Mouse (Mus musculus) C2C12 (cell line): ENCODE measurements around the gene Wfdc3. TPM values are rescaled to one million over a fixed set of nuclear protein-coding genes. Genes with fewer than 3 reads are reported as not detected.
A peak's percentile ranks its signal among the peaks of the same experiment; 100 is the strongest.

Experiments used
- H3K27me3 ChIP-seq: one replicate; pipeline ENCODE4 v1.6.1; 2011; ENCODE audit not compliant: control insufficient read depth, insufficient read depth, insufficient read length
- H3K36me3 ChIP-seq: one replicate; pipeline ENCODE4 v1.6.1; 2011; ENCODE audit not compliant: control insufficient read depth, insufficient read depth
- H3K4me3 ChIP-seq: one replicate; pipeline ENCODE4 v1.5.1; 2011; ENCODE audit warnings: mild to moderate bottlenecking, control low read depth; ENCODE audit not compliant: poor library complexity, insufficient read depth, severe bottlenecking
- H3K79me2 ChIP-seq: one replicate; pipeline ENCODE4 v1.6.1; 2011; ENCODE audit not compliant: control insufficient read depth, insufficient read depth
- H3K79me3 ChIP-seq: one replicate; pipeline ENCODE4 v1.6.1; 2011; ENCODE audit warnings: low read depth, control low read depth
- H3ac ChIP-seq: one replicate; pipeline ENCODE3; 2011; ENCODE audit warnings: low read depth; ENCODE audit not compliant: control insufficient read depth, insufficient read length
- CEBPB ChIP-seq: IDR thresholded peaks from one replicate; pipeline ENCODE4 v1.6.1; 2011; ENCODE audit warnings: low read depth, mild to moderate bottlenecking, control low read depth, moderate library complexity
- CTCF ChIP-seq: IDR thresholded peaks from one replicate; pipeline ENCODE4 v1.5.1; 2011; ENCODE audit not compliant: control insufficient read depth, insufficient read depth, insufficient read length
- FOSL1 ChIP-seq: IDR thresholded peaks from one replicate; pipeline ENCODE4 v1.8.0; 2011; ENCODE audit warnings: mild to moderate bottlenecking, low read length; ENCODE audit not compliant: poor library complexity, insufficient read depth, severe bottlenecking
- MAX ChIP-seq: IDR thresholded peaks from one replicate; pipeline ENCODE4 v1.6.1; 2011; ENCODE audit warnings: mild to moderate bottlenecking, control low read depth
- MYOD1 ChIP-seq: IDR thresholded peaks from one replicate; pipeline ENCODE4 v1.6.1; 2011; ENCODE audit warnings: low read depth; ENCODE audit not compliant: control insufficient read depth, insufficient read length
- MYOG ChIP-seq: IDR thresholded peaks from one replicate; pipeline ENCODE4 v1.6.1; 2011; ENCODE audit not compliant: control insufficient read depth, insufficient read length; ENCODE audit errors: extremely low read depth
- USF1 ChIP-seq: IDR thresholded peaks from one replicate; pipeline ENCODE4 v1.6.1; 2011; ENCODE audit warnings: low read depth, mild to moderate bottlenecking, control low read depth, moderate library complexity
- polyA plus RNA-seq: library from polyadenylated mRNA; unstranded; fragments of >200 nt; fragmentation: generic; extraction: Trizol; gene quantifications from one replicate; pipeline ENCODE4 v1.2.1, GENCODE M21; 2012; ENCODE audit warnings: missing spikeins

Gene Wfdc3
- polyA plus RNA-seq, 1 experiment: 0.13 TPM

DNA sequence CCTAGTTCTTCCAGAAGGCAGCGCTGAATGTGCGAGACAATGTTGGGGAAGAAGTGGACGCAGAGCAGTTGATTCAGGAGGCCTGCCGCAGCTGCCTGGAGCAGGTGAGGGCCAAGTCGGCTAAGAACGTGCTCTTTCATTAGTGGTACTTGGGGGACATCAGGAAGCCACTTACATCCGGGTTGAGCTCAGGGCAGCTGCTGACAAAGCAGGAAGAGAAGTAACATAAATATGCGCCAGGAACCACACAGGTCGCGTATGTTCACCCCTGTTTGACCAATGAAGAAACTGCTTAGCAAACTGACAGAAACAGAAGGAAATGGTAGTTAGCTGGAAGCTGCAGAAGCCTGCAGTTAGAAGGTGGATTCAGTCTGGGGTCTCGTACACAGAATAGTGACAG, 8.4 kb upstream of the Wfdc3 start:
- no peak overlapping the region for H3ac ChIP-seq
- H3K27me3 ChIP-seq: no peaks in the 10 kb centered on the region
- TF ChIP-seq MYOD1: no peak
- TF ChIP-seq FOSL1: no peak
- no peak for TF ChIP-seq MAX
- TF ChIP-seq CEBPB: no peak
- H3K79me2 ChIP-seq: peaks cover 31% of the 10 kb centered on the region
- H3K4me3 ChIP-seq: no peak overlapping the region
- H3K79me3 ChIP-seq: peaks cover 16% of the 10 kb centered on the region
- peaks cover 82% of the 10 kb centered on the region for H3K36me3 ChIP-seq

DNA sequence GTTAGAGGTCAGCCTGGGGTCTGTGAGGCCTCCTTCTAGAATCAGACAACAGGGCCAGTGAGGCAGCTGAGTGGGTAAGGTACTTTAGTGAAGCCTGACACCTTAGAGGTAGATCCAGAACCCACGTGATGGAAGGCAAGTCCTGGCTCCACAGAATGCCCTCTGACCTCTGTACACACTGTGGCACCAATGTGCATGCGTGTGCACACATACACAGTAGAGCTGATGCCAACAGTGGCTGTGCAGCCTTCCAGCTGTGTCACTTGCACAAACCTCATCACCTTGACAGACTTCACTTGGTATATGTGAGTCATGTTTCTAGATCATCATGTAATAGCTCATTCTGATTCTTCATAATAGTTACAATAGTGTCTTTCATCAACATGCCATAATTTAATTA, 6.7 kb upstream of the Wfdc3 start:
- Histone ChIP-seq H3K27me3 (no peaks in the 10 kb centered on the region), H3K79me2 (peaks cover 43% of the 10 kb centered on the region), H3K36me3 (peaks cover 76% of the 10 kb centered on the region), H3K4me3 (no peak overlapping the region), H3K79me3 (peaks cover 16% of the 10 kb centered on the region), H3ac (no peak overlapping the region)
- TF ChIP-seq CEBPB: no peak
- no peak for TF ChIP-seq CTCF
- TF ChIP-seq USF1: no peak
- TF ChIP-seq MYOG: no peak
- no peak for TF ChIP-seq MYOD1

DNA sequence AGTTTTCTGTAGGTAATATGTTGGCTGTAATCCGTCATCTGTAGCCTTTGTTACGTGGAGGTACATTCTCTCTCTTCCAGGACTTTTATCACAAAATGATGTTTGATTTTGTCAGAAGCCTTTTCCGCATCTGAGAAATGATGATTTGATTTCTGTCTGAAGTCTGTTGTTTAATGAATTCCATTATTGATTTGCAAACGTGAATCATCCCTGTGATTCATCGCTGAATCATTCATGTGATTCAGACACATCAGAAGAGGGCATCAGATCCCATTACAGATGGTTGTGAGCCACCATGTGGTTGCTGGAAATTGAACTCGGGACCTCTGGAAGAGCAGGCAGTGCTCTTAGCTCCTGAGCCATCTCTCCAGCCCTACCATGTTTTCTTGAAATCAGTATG, 3.3 kb upstream of the Wfdc3 start:
- H3K79me3 ChIP-seq: peaks cover 29% of the 10 kb centered on the region
- peaks cover 44% of the 10 kb centered on the region for H3K36me3 ChIP-seq
- H3K27me3 ChIP-seq: no peaks in the 10 kb centered on the region
- no peak for TF ChIP-seq USF1
- peak; percentile 86 for TF ChIP-seq FOSL1
- H3ac ChIP-seq: no peak overlapping the region
- no peak overlapping the region for H3K4me3 ChIP-seq
- peaks cover 60% of the 10 kb centered on the region for H3K79me2 ChIP-seq

DNA sequence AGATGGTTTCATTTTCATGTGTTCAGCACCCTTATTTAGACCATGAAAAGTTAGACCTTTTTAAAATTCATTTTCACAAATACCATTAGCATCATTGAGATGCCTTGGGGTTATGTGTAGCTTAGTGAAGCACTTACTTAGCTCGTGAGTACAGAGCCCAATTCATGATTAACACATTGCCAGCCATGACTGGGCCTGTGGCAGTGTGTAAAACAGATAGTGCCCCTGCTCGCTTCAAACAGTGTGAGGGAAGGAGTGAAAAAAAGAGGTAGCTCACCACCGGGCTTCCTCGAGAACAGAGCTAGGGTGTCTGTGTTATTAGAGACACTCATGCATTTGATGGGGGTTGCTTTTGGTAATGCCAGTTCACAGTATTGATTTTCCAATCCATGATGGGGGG, 2.5 kb upstream of the Wfdc3 start:
- Histone ChIP-seq H3K36me3 (peaks cover 37% of the 10 kb centered on the region), H3K27me3 (no peaks in the 10 kb centered on the region), H3K79me2 (peaks cover 60% of the 10 kb centered on the region), H3ac (no peak overlapping the region), H3K79me3 (peaks cover 29% of the 10 kb centered on the region), H3K4me3 (no peak overlapping the region)
- TF ChIP-seq USF1 (no peak), MYOG (no peak), CEBPB (no peak), MAX (no peak), CTCF (no peak), MYOD1 (no peak), FOSL1 (no peak)

DNA sequence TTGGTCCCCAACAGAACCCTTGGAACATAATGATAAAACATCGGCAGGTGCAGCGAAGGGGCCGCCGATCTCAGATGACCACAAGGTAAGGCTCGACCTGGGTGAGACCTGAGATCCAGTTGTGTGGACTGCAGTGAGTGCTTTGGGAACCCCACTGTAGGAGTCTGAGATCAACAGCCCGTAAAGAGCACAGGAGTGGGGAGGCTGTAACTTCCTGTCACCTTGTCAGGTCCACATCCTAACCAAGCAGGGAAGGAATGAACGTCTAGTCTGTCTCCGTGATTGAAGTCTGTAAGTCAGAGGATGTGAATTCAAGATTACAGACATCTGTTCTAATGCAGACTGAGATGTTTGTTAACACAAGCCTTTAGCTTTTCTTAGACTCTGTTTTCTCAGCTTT, 962 bp upstream of the Wfdc3 start:
- Histone ChIP-seq H3K79me2 (peaks cover 52% of the 10 kb centered on the region), H3K4me3 (peak overlapping the region; percentile 85), H3K36me3 (peaks cover 24% of the 10 kb centered on the region), H3K27me3 (no peaks in the 10 kb centered on the region), H3ac (peak overlapping the region; percentile 92), H3K79me3 (peaks cover 29% of the 10 kb centered on the region)
- TF ChIP-seq USF1 (no peak), MAX (no peak), FOSL1 (no peak), CTCF (no peak), MYOD1 (no peak), CEBPB (no peak), MYOG (no peak)

DNA sequence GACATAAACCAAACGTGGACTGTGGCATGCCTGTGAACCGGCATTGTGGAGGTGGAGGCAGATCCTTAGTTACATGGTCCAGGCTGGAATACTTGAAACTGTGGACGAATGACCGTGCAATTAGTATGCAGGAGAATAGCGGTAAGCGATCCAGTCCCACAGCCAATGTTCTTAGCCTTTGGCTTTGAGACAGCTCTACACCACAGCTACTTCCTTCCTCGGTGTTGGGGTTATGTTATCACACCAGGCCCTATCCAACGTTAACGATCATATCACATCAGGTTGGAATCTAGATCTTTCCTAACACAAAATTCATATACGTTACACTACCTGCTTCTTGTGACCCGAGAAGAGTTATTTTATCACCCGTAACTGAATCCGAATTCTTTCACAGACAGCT, 744 bp downstream of the Wfdc3 start:
- H3K79me3 ChIP-seq: peaks cover 17% of the 10 kb centered on the region
- H3K79me2 ChIP-seq: peaks cover 38% of the 10 kb centered on the region
- H3K36me3 ChIP-seq: peaks cover 9% of the 10 kb centered on the region
- TF ChIP-seq MAX: no peak
- no peak for TF ChIP-seq CEBPB
- TF ChIP-seq MYOG: no peak
- no peak for TF ChIP-seq CTCF
- TF ChIP-seq MYOD1: no peak
- TF ChIP-seq FOSL1: no peak
- TF ChIP-seq USF1: no peak
- H3K4me3 ChIP-seq: no peak overlapping the region
- no peak overlapping the region for H3ac ChIP-seq
- no peaks in the 10 kb centered on the region for H3K27me3 ChIP-seq

DNA sequence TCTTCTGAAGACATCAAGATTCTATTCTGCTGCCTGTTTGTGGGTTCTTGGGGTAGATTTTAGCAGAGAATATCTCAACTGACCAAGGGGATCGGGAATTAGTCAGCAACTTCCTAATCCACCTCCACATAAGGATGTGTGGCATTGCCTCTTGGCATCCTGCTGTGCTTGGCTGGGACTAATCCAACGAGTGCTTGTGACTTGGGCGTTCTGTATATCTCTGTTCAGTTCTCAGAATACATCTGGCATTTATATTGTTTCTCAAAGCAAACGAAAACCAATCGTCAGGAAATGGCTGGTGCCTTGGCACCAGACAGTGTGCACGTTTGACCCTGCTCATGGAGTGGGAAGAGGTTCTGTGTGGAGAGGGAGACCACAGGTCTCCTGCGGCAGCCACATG, 5.9 kb downstream of the Wfdc3 start:
- TF ChIP-seq MAX: no peak
- TF ChIP-seq CTCF: no peak
- no peak for TF ChIP-seq CEBPB
- TF ChIP-seq USF1: no peak
- Histone ChIP-seq H3K4me3 (no peak overlapping the region), H3ac (no peak overlapping the region), H3K27me3 (no peaks in the 10 kb centered on the region), H3K36me3 (no peaks in the 10 kb centered on the region), H3K79me2 (no peaks in the 10 kb centered on the region), H3K79me3 (no peaks in the 10 kb centered on the region)
